ENCODE assay signal across 11 mouse cellular contexts in the genomic region with DNA sequence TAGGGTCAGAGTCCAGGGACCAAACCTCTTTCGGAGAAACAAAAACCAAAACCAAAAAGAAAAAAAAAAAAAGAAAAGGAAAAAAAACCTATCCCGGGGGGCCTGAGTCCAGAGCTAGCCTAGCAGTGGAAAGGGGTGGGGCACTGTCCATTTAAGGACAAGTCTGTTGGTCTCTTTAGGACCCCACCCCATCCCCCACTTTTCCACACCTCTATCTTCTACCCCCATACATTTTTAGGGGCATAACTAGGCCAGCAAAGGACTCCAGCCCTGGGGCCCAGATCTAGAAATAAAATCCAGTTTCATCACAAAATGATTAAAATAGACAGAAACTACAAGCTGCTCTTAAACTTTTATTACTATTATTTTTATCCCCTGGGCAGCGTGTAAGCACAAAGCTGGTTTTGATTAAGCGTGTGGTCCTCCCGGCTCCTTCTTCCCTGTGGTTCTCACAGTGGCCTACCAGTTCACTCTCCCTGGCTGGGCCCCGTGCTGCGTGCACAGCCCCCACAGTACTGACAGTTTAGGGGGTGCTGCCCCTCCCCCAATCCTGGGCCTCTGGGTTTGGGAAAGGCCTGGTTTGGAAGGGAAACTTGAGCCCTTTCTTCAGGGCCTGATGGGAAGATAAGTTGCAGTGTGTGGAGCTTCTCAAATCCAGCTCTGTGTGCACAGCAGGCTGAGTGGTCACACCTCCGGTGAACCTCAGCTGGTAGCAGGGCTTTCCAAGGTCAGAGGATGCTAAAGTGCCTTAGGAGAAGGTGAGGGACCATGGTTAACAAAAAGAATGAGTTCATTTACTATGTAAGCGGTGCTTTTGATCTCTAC.
DNase-seq lines count a peak whose midpoint lies in the region; ATAC-seq and TF ChIP-seq lines count a peak whose summit lies in the region.
"Had no signal": no experiment of that assay in that cellular context is flagged by ENCODE, and none has a peak within 500 bp of the region (broad histone marks: within the 10 kb centered on the region; RNA-seq: fewer than 3 reads in every experiment).

No protein-coding gene starts in this region.

- H3K27ac ChIP-seq in forebrain, embryonic 10.5 days: peak overlapping the region; percentile 77
- no peak overlapping the region for H3K27ac ChIP-seq in forebrain, postnatal 0 days (ENCODE audit: low read depth, low read length)
- peak overlapping the region; percentile 68 for H3K27ac ChIP-seq in kidney, postnatal 0 days
- peak overlapping the region; percentile 90 for H3K27ac ChIP-seq in embryonic facial prominence, embryonic 12.5 days
- peak overlapping the region; percentile 1; the same call in 1 of the 2 replicates for H3K27ac ChIP-seq in liver, embryonic 11.5 days (ENCODE audit: low read depth, low read length)
- H3K27ac ChIP-seq: forebrain, embryonic 13.5 days; liver, embryonic 14.5 days; neural tube, embryonic 13.5 days had no signal

- no peaks in the 10 kb centered on the region for H3K27me3 ChIP-seq in forebrain, embryonic 10.5 days (ENCODE audit: poor library complexity, severe bottlenecking)
- H3K27me3 ChIP-seq in forebrain, postnatal 0 days (ENCODE audit: insufficient read depth, low read length): no peaks in the 10 kb centered on the region
- H3K27me3 ChIP-seq in kidney, postnatal 0 days (ENCODE audit: insufficient read depth, low read length): no peaks in the 10 kb centered on the region
- no peaks in the 10 kb centered on the region for H3K27me3 ChIP-seq in embryonic facial prominence, embryonic 12.5 days
- no peaks in the 10 kb centered on the region for H3K27me3 ChIP-seq in liver, embryonic 11.5 days (replicated peaks; ENCODE audit: control insufficient read depth, insufficient read depth, low read length)
- H3K27me3 ChIP-seq: forebrain, embryonic 13.5 days; neural tube, embryonic 13.5 days had no signal

- no peaks in the 10 kb centered on the region for H3K36me3 ChIP-seq in forebrain, embryonic 10.5 days (replicated peaks)
- no peaks in the 10 kb centered on the region for H3K36me3 ChIP-seq in forebrain, postnatal 0 days (ENCODE audit: insufficient read depth)
- peaks cover 7% of the 10 kb centered on the region for H3K36me3 ChIP-seq in kidney, postnatal 0 days (ENCODE audit: insufficient read depth, low read length)
- no peaks in the 10 kb centered on the region for H3K36me3 ChIP-seq in embryonic facial prominence, embryonic 12.5 days
- H3K36me3 ChIP-seq in liver, embryonic 11.5 days (ENCODE audit: control insufficient read depth, insufficient read depth, low read length): no peaks in the 10 kb centered on the region
- H3K36me3 ChIP-seq: neural tube, embryonic 13.5 days had no signal

- DNase-seq in forebrain, embryonic 10.5 days (ENCODE audit: extremely low spot score, low spot score): peak; percentile 31
- DNase-seq in forebrain, postnatal 0 days: no peak
- DNase-seq in kidney, postnatal 0 days (ENCODE audit: low spot score): peak; percentile 61
- no peak for DNase-seq in kidney, postnatal 14 days
- DNase-seq in liver, embryonic 11.5 days (ENCODE audit: low spot score): no peak
- no peak for DNase-seq in T-cell, adult 2 months (ENCODE audit: low spot score)
- no peak for DNase-seq in layer of hippocampus, postnatal 10 days (ENCODE audit: low spot score in 2 of 2)

- no peak overlapping the region for H3K4me3 ChIP-seq in forebrain, embryonic 10.5 days
- no peak overlapping the region for H3K4me3 ChIP-seq in forebrain, postnatal 0 days (ENCODE audit: low read depth, low read length)
- H3K4me3 ChIP-seq in kidney, postnatal 0 days (replicated peaks; ENCODE audit: low read depth, low read length): no peak overlapping the region
- no peak overlapping the region for H3K4me3 ChIP-seq in embryonic facial prominence, embryonic 12.5 days
- H3K4me3 ChIP-seq in liver, embryonic 11.5 days (ENCODE audit: low read depth, low read length): no peak overlapping the region
- H3K4me3 ChIP-seq: forebrain, embryonic 13.5 days; neural tube, embryonic 13.5 days had no signal

- ATAC-seq in forebrain, postnatal 0 days: no peak
- ATAC-seq in kidney, postnatal 0 days (replicated peaks; ENCODE audit: low FRiP score, low read depth): no peak
- peak; percentile 87 for ATAC-seq in embryonic facial prominence, embryonic 12.5 days (ENCODE audit: insufficient number of reproducible peaks, insufficient read depth, low FRiP score, low TSS enrichment)
- ATAC-seq in liver, embryonic 11.5 days (replicated peaks; ENCODE audit: low FRiP score): no peak
- ATAC-seq: forebrain, embryonic 13.5 days had no signal

- no peak overlapping the region for H3K9ac ChIP-seq in forebrain, postnatal 0 days
- no peak overlapping the region for H3K9ac ChIP-seq in kidney, postnatal 0 days (ENCODE audit: low read depth, low read length)
- no peak overlapping the region for H3K9ac ChIP-seq in embryonic facial prominence, embryonic 12.5 days
- H3K9ac ChIP-seq in liver, embryonic 11.5 days (ENCODE audit: low read depth, low read length): no peak overlapping the region
- H3K9ac ChIP-seq: forebrain, embryonic 13.5 days; liver, embryonic 14.5 days; neural tube, embryonic 13.5 days had no signal

- WGBS in forebrain, embryonic 10.5 days: 46% methylated on average over 9 of the region's 9 CpGs
- WGBS in forebrain, postnatal 0 days: 57% methylated on average over 9 of the region's 9 CpGs
- WGBS in kidney, postnatal 0 days: 40% methylated on average over 9 of the region's 9 CpGs
- 15% methylated on average over 9 of the region's 9 CpGs for WGBS in embryonic facial prominence, embryonic 12.5 days
- WGBS in liver, embryonic 11.5 days: 52% methylated on average over 9 of the region's 9 CpGs

- H3K4me2 ChIP-seq in forebrain, postnatal 0 days (ENCODE audit: low read depth): no peak overlapping the region
- H3K4me2 ChIP-seq in kidney, postnatal 0 days (ENCODE audit: low read length): no peak overlapping the region
- 0 out of 2 replicates have a peak overlapping the region, but pooled peaks have one; percentile 10 for H3K4me2 ChIP-seq in embryonic facial prominence, embryonic 12.5 days (replicated peaks)
- no peak overlapping the region for H3K4me2 ChIP-seq in liver, embryonic 11.5 days
- H3K4me2 ChIP-seq: forebrain, embryonic 13.5 days; neural tube, embryonic 13.5 days had no signal

- TF ChIP-seq CTCF in forebrain, postnatal 0 days (IDR thresholded peaks at IDR 0.05; ENCODE audit: low read depth): no peak
- no peak for TF ChIP-seq CTCF in kidney, postnatal 0 days (IDR thresholded peaks at IDR 0.05; ENCODE audit: low read depth)

- H3K4me1 ChIP-seq in forebrain, embryonic 10.5 days: peaks cover 58% of the 10 kb centered on the region
- no peaks in the 10 kb centered on the region for H3K4me1 ChIP-seq in forebrain, postnatal 0 days (ENCODE audit: insufficient read depth)
- peaks cover 15% of the 10 kb centered on the region for H3K4me1 ChIP-seq in kidney, postnatal 0 days (replicated peaks; ENCODE audit: insufficient read depth, low read length)
- peaks cover 43% of the 10 kb centered on the region for H3K4me1 ChIP-seq in embryonic facial prominence, embryonic 12.5 days
- peaks cover 38% of the 10 kb centered on the region for H3K4me1 ChIP-seq in liver, embryonic 11.5 days (replicated peaks; ENCODE audit: control insufficient read depth, insufficient read depth, low read length)
- H3K4me1 ChIP-seq: forebrain, embryonic 13.5 days had no signal

- no peaks in the 10 kb centered on the region for H3K9me3 ChIP-seq in forebrain, embryonic 10.5 days
- no peaks in the 10 kb centered on the region for H3K9me3 ChIP-seq in forebrain, postnatal 0 days (ENCODE audit: low read length)
- no peaks in the 10 kb centered on the region for H3K9me3 ChIP-seq in kidney, postnatal 0 days (replicated peaks; ENCODE audit: low read length)
- H3K9me3 ChIP-seq in embryonic facial prominence, embryonic 12.5 days: no peaks in the 10 kb centered on the region
- H3K9me3 ChIP-seq in liver, embryonic 11.5 days (ENCODE audit: control insufficient read depth, low read length): no peaks in the 10 kb centered on the region
- H3K9me3 ChIP-seq: forebrain, embryonic 13.5 days; neural tube, embryonic 13.5 days had no signal

Comparison
In these comparisons a context has a peak if more than half of its experiments do, and no peak if none do; other contexts are left out.
1. DNase-seq: peak in forebrain, embryonic 10.5 days (single experiment) and kidney, postnatal 0 days (single experiment); none in forebrain, postnatal 0 days (single experiment), kidney, postnatal 14 days (single experiment), liver, embryonic 11.5 days (single experiment), T-cell, adult 2 months (single experiment) and layer of hippocampus, postnatal 10 days (0 of 2).